Mouse (Mus musculus): Measurements from ENCODE around the gene Cdkn1a.

Gene Cdkn1a

GRCm38 (mm10) chr17:29071820-29072219 lies 19.0 kb upstream of the Cdkn1a start:
- H3K36me3 ChIP-seq (ENCODE audit: insufficient read depth, low read length): peaks cover 30% of the 10 kb centered on the region
- H3K4me3 ChIP-seq (replicated peaks; ENCODE audit: low read length): peak overlapping the region; percentile 64; the same call in 1 of the 2 replicates
- peaks cover 96% of the 10 kb centered on the region for H3K4me1 ChIP-seq (replicated peaks; ENCODE audit: low read depth, low read length)
- H3K27me3 ChIP-seq (ENCODE audit: insufficient read depth, low read length): no peaks in the 10 kb centered on the region
- H3K9me3 ChIP-seq (ENCODE audit: low read length): no peaks in the 10 kb centered on the region
- TF ChIP-seq NANOG (IDR thresholded peaks at IDR 0.05; ENCODE audit: borderline replicate concordance, low read length): no peak
- TF ChIP-seq CTCF (conservative IDR thresholded peaks at IDR 0.05; ENCODE audit: low read length): no peak
- no peak for TF ChIP-seq POU5F1 (IDR thresholded peaks at IDR 0.05; ENCODE audit: borderline replicate concordance, low read length)

DNA sequence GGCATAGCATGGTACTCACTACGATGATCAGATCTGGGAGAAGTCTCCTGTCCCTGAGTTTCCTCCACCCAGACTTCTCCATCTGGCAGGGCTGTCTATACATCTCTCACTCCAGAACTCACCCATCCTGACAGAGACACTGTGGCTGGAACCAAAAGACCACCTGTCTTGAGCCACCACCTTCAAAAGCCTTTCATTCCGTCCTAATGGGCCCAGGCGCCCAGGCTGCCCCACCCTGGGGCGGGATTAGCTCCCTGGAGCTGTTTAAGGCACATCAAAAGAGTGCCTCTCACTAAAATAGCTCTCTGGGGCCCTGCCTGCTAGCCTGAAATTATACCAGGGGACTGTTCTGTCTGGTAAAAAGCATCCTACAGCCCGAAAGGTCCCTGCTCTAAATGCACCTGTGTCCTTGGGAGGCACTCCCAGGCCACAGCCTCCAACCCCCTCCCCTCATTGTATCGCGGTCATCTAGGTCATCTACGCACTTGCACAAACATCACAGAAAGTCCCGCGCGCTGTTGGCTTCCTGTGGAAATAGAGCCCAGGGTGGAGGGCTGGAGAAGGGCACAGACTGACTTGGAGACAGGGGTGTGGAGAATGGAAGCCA lies 18.0 kb upstream of the Cdkn1a start:
- H3K27me3 ChIP-seq (ENCODE audit: insufficient read depth, low read length): no peaks in the 10 kb centered on the region
- no peak for TF ChIP-seq POU5F1 (IDR thresholded peaks at IDR 0.05; ENCODE audit: borderline replicate concordance, low read length)
- no peak; the same call in 1 of the 2 replicates for TF ChIP-seq NANOG (IDR thresholded peaks at IDR 0.05; ENCODE audit: borderline replicate concordance, low read length)
- TF ChIP-seq CTCF (conservative IDR thresholded peaks at IDR 0.05; ENCODE audit: low read length): no peak
- peaks cover 35% of the 10 kb centered on the region for H3K36me3 ChIP-seq (ENCODE audit: insufficient read depth, low read length)
- H3K9me3 ChIP-seq (ENCODE audit: low read length): no peaks in the 10 kb centered on the region
- peaks cover 94% of the 10 kb centered on the region for H3K4me1 ChIP-seq (replicated peaks; ENCODE audit: low read depth, low read length)
- H3K4me3 ChIP-seq (replicated peaks; ENCODE audit: low read length): peak overlapping the region; percentile 64

- H3K36me3 ChIP-seq (ENCODE audit: insufficient read depth, low read length): peaks cover 35% of the 10 kb centered on the region
- TF ChIP-seq NANOG (IDR thresholded peaks at IDR 0.05; ENCODE audit: borderline replicate concordance, low read length) (no peak), CTCF (conservative IDR thresholded peaks at IDR 0.05; ENCODE audit: low read length) (no peak), POU5F1 (IDR thresholded peaks at IDR 0.05; ENCODE audit: borderline replicate concordance, low read length) (no peak)
- no peaks in the 10 kb centered on the region for H3K27me3 ChIP-seq (ENCODE audit: insufficient read depth, low read length)
- peaks cover 93% of the 10 kb centered on the region for H3K4me1 ChIP-seq (replicated peaks; ENCODE audit: low read depth, low read length)
- H3K4me3 ChIP-seq (replicated peaks; ENCODE audit: low read length): peak overlapping the region; percentile 64
- no peaks in the 10 kb centered on the region for H3K9me3 ChIP-seq (ENCODE audit: low read length)
Measured at GRCm38 (mm10) chr17:29073313-29073712, 17.5 kb upstream of the Cdkn1a start.

DNA sequence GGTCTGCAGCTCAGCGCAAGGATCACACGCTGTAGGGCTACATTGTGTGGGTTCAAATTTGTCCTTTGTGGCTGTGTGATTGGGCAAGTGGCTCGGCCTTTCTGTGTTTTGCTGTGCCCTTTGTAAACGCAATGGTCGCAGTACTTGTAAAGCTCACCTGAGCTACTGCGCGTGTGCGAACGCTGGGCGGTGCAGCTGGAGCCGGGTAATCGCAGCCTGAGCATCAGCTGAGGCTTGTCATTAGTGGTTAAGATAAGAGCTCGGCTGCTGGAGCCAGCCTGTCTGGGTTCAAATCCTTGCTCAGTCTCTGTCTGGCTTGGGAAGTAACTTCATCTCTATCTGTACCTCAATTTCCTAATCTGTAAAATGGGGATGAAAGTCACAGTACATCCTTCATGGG lies 16.7 kb upstream of the Cdkn1a start:
- peaks cover 87% of the 10 kb centered on the region for H3K4me1 ChIP-seq (replicated peaks; ENCODE audit: low read depth, low read length)
- peak overlapping the region; percentile 64 for H3K4me3 ChIP-seq (replicated peaks; ENCODE audit: low read length)
- H3K9me3 ChIP-seq (ENCODE audit: low read length): no peaks in the 10 kb centered on the region
- no peak for TF ChIP-seq CTCF (conservative IDR thresholded peaks at IDR 0.05; ENCODE audit: low read length)
- no peak for TF ChIP-seq POU5F1 (IDR thresholded peaks at IDR 0.05; ENCODE audit: borderline replicate concordance, low read length)
- TF ChIP-seq NANOG (IDR thresholded peaks at IDR 0.05; ENCODE audit: borderline replicate concordance, low read length): no peak
- H3K36me3 ChIP-seq (ENCODE audit: insufficient read depth, low read length): peaks cover 35% of the 10 kb centered on the region
- H3K27me3 ChIP-seq (ENCODE audit: insufficient read depth, low read length): no peaks in the 10 kb centered on the region

DNA sequence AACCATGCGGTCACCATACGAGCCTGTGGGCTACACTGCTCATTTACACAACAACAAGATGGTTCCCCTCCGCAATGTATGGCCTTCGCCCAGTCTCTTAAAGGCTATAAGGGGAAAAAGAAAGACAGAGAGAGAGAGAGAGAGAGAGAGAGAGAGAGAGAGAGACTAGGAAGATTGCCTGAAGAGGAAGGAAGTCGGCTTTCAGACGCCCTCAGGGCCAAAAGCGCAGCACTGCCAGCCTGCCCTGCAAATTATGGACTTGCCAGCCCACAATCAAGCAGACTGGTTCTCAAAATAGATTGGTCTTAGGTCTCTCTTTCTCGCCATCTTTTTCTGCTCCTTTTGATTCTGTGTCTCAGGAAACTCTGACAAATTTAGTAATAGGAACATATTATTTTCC lies 14.5 kb upstream of the Cdkn1a start:
- peaks cover 83% of the 10 kb centered on the region for H3K4me1 ChIP-seq (replicated peaks; ENCODE audit: low read depth, low read length)
- no peaks in the 10 kb centered on the region for H3K9me3 ChIP-seq (ENCODE audit: low read length)
- H3K27me3 ChIP-seq (ENCODE audit: insufficient read depth, low read length): no peaks in the 10 kb centered on the region
- peak overlapping the region; percentile 3 for H3K4me3 ChIP-seq (replicated peaks; ENCODE audit: low read length)
- peaks cover 22% of the 10 kb centered on the region for H3K36me3 ChIP-seq (ENCODE audit: insufficient read depth, low read length)
- TF ChIP-seq POU5F1 (IDR thresholded peaks at IDR 0.05; ENCODE audit: borderline replicate concordance, low read length): no peak
- TF ChIP-seq CTCF (conservative IDR thresholded peaks at IDR 0.05; ENCODE audit: low read length): no peak
- TF ChIP-seq NANOG (IDR thresholded peaks at IDR 0.05; ENCODE audit: borderline replicate concordance, low read length): no peak

GRCm38 (mm10) chr17:29077786-29078509 lies 12.8 kb upstream of the Cdkn1a start:
- TF ChIP-seq POU5F1 (IDR thresholded peaks at IDR 0.05; ENCODE audit: borderline replicate concordance, low read length) (no peak), NANOG (IDR thresholded peaks at IDR 0.05; ENCODE audit: borderline replicate concordance, low read length) (no peak), CTCF (conservative IDR thresholded peaks at IDR 0.05; ENCODE audit: low read length) (no peak)
- H3K4me3 ChIP-seq (replicated peaks; ENCODE audit: low read length): peak overlapping the region; percentile 81
- H3K4me1 ChIP-seq (replicated peaks; ENCODE audit: low read depth, low read length): peaks cover 81% of the 10 kb centered on the region
- H3K27me3 ChIP-seq (ENCODE audit: insufficient read depth, low read length): no peaks in the 10 kb centered on the region
- H3K36me3 ChIP-seq (ENCODE audit: insufficient read depth, low read length): peaks cover 22% of the 10 kb centered on the region
- H3K9me3 ChIP-seq (ENCODE audit: low read length): no peaks in the 10 kb centered on the region

- no peaks in the 10 kb centered on the region for H3K9me3 ChIP-seq (ENCODE audit: low read length)
- peak overlapping the region; percentile 81 for H3K4me3 ChIP-seq (replicated peaks; ENCODE audit: low read length)
- no peak for TF ChIP-seq CTCF (conservative IDR thresholded peaks at IDR 0.05; ENCODE audit: low read length)
- TF ChIP-seq NANOG (IDR thresholded peaks at IDR 0.05; ENCODE audit: borderline replicate concordance, low read length): no peak
- no peak for TF ChIP-seq POU5F1 (IDR thresholded peaks at IDR 0.05; ENCODE audit: borderline replicate concordance, low read length)
- H3K27me3 ChIP-seq (ENCODE audit: insufficient read depth, low read length): no peaks in the 10 kb centered on the region
- peaks cover 80% of the 10 kb centered on the region for H3K4me1 ChIP-seq (replicated peaks; ENCODE audit: low read depth, low read length)
- peaks cover 22% of the 10 kb centered on the region for H3K36me3 ChIP-seq (ENCODE audit: insufficient read depth, low read length)
Measured at GRCm38 (mm10) chr17:29078519-29079383, 12.0 kb upstream of the Cdkn1a start.
